Mouse (Mus musculus): ENCODE results near the gene Gpatch4. TPM values are rescaled to one million over a fixed set of nuclear protein-coding genes. Genes with fewer than 3 reads are reported as not detected.

Gene Gpatch4
- polyA plus RNA-seq, 1 experiment: 11.7 TPM

GRCm38 (mm10) chr3:88082224-88082618 is 39.3 kb downstream of the Gpatch4 start:
- Histone ChIP-seq H3K36me3 (ENCODE audit: control insufficient read depth, insufficient read depth) (peaks cover 5% of the 10 kb centered on the region), H3K4me3 (peak overlapping the region; percentile 58), H3K79me2 (ENCODE audit: control insufficient read depth, insufficient read depth) (peaks cover 6% of the 10 kb centered on the region), H3ac (ENCODE audit: control insufficient read depth, insufficient read length) (no peak overlapping the region), H3K27me3 (ENCODE audit: control insufficient read depth, insufficient read depth, insufficient read length) (no peaks in the 10 kb centered on the region), H3K4me2 (ENCODE audit: low read depth) (peak overlapping the region; percentile 76)
- TF ChIP-seq USF1 (IDR thresholded peaks at IDR 0.05; ENCODE audit: low read depth) (no peak), REST (IDR thresholded peaks at IDR 0.05; ENCODE audit: insufficient read depth, insufficient read length) (no peak), TCF3 (IDR thresholded peaks at IDR 0.05; ENCODE audit: insufficient read length, low read depth) (no peak), MYOG (IDR thresholded peaks at IDR 0.05; ENCODE audit: control insufficient read depth in 1 of 3, insufficient read depth in 1 of 3, insufficient read length in 2 of 3, low read depth in 2 of 3) (no peak), CEBPB (IDR thresholded peaks at IDR 0.05; ENCODE audit: insufficient read depth, poor library complexity, severe bottlenecking) (no peak), E2F4 (IDR thresholded peaks at IDR 0.05; ENCODE audit: insufficient read depth) (no peak), POLR2A (IDR thresholded peaks at IDR 0.05; ENCODE audit: insufficient read length, low read depth) (no peak), SRF (IDR thresholded peaks at IDR 0.05; ENCODE audit: control insufficient read depth, insufficient read length, low read depth) (no peak), TCF12 (IDR thresholded peaks at IDR 0.05; ENCODE audit: insufficient read depth, poor library complexity, severe bottlenecking) (no peak), MAX (IDR thresholded peaks at IDR 0.05; ENCODE audit: low read depth) (no peak), POLR2AphosphoS2 (IDR thresholded peaks at IDR 0.05; ENCODE audit: insufficient read length, low read depth) (no peak), MYOD1 (IDR thresholded peaks at IDR 0.05; ENCODE audit: control insufficient read depth in 1 of 3, insufficient read length in 2 of 3, low read depth in 2 of 3) (no peak)

GRCm38 (mm10) chr3:88082663-88083062 is 39.8 kb downstream of the Gpatch4 start:
- Histone ChIP-seq H3K4me3 (peak overlapping the region; percentile 58), H3K79me2 (ENCODE audit: control insufficient read depth, insufficient read depth) (peaks cover 6% of the 10 kb centered on the region), H3K27me3 (ENCODE audit: control insufficient read depth, insufficient read depth, insufficient read length) (no peaks in the 10 kb centered on the region), H3K4me2 (ENCODE audit: low read depth) (peak overlapping the region; percentile 76), H3K36me3 (ENCODE audit: control insufficient read depth, insufficient read depth) (peaks cover 5% of the 10 kb centered on the region), H3ac (ENCODE audit: control insufficient read depth, insufficient read length) (no peak overlapping the region)
- TF ChIP-seq POLR2AphosphoS2 (IDR thresholded peaks at IDR 0.05; ENCODE audit: insufficient read length, low read depth) (no peak), MYOG (IDR thresholded peaks at IDR 0.05; ENCODE audit: control insufficient read depth in 1 of 3, insufficient read depth in 1 of 3, insufficient read length in 2 of 3, low read depth in 2 of 3) (no peak), CEBPB (IDR thresholded peaks at IDR 0.05; ENCODE audit: insufficient read depth, poor library complexity, severe bottlenecking) (no peak), REST (IDR thresholded peaks at IDR 0.05; ENCODE audit: insufficient read depth, insufficient read length) (no peak), TCF12 (IDR thresholded peaks at IDR 0.05; ENCODE audit: insufficient read depth, poor library complexity, severe bottlenecking) (no peak), SRF (IDR thresholded peaks at IDR 0.05; ENCODE audit: control insufficient read depth, insufficient read length, low read depth) (no peak), USF1 (IDR thresholded peaks at IDR 0.05; ENCODE audit: low read depth) (no peak), TCF3 (IDR thresholded peaks at IDR 0.05; ENCODE audit: insufficient read length, low read depth) (no peak), MYOD1 (IDR thresholded peaks at IDR 0.05; ENCODE audit: control insufficient read depth in 1 of 3, insufficient read length in 2 of 3, low read depth in 2 of 3) (no peak), MAX (IDR thresholded peaks at IDR 0.05; ENCODE audit: low read depth) (no peak), E2F4 (IDR thresholded peaks at IDR 0.05; ENCODE audit: insufficient read depth) (no peak), POLR2A (IDR thresholded peaks at IDR 0.05; ENCODE audit: insufficient read length, low read depth) (no peak)

GRCm38 (mm10) chr3:88084001-88084400 is 41.1 kb downstream of the Gpatch4 start:
- Histone ChIP-seq H3K36me3 (ENCODE audit: control insufficient read depth, insufficient read depth) (peaks cover 5% of the 10 kb centered on the region), H3ac (ENCODE audit: control insufficient read depth, insufficient read length) (no peak overlapping the region), H3K27me3 (ENCODE audit: control insufficient read depth, insufficient read depth, insufficient read length) (no peaks in the 10 kb centered on the region), H3K79me2 (ENCODE audit: control insufficient read depth, insufficient read depth) (peaks cover 6% of the 10 kb centered on the region), H3K4me3 (no peak overlapping the region), H3K4me2 (ENCODE audit: low read depth) (no peak overlapping the region)
- TF ChIP-seq CEBPB (IDR thresholded peaks at IDR 0.05; ENCODE audit: insufficient read depth, poor library complexity, severe bottlenecking) (no peak), MAX (IDR thresholded peaks at IDR 0.05; ENCODE audit: low read depth) (no peak), USF1 (IDR thresholded peaks at IDR 0.05; ENCODE audit: low read depth) (no peak), POLR2A (IDR thresholded peaks at IDR 0.05; ENCODE audit: insufficient read length, low read depth) (no peak), SRF (IDR thresholded peaks at IDR 0.05; ENCODE audit: control insufficient read depth, insufficient read length, low read depth) (no peak), E2F4 (IDR thresholded peaks at IDR 0.05; ENCODE audit: insufficient read depth) (no peak), MYOD1 (IDR thresholded peaks at IDR 0.05; ENCODE audit: control insufficient read depth in 1 of 3, insufficient read length in 2 of 3, low read depth in 2 of 3) (no peak), POLR2AphosphoS2 (IDR thresholded peaks at IDR 0.05; ENCODE audit: insufficient read length, low read depth) (no peak), REST (IDR thresholded peaks at IDR 0.05; ENCODE audit: insufficient read depth, insufficient read length) (no peak), TCF12 (IDR thresholded peaks at IDR 0.05; ENCODE audit: insufficient read depth, poor library complexity, severe bottlenecking) (no peak), MYOG (IDR thresholded peaks at IDR 0.05; ENCODE audit: control insufficient read depth in 1 of 3, insufficient read depth in 1 of 3, insufficient read length in 2 of 3, low read depth in 2 of 3) (no peak), TCF3 (IDR thresholded peaks at IDR 0.05; ENCODE audit: insufficient read length, low read depth) (no peak)

GRCm38 (mm10) chr3:88085459-88085858 is 42.6 kb downstream of the Gpatch4 start:
- Histone ChIP-seq H3ac (ENCODE audit: control insufficient read depth, insufficient read length) (no peak overlapping the region), H3K4me2 (ENCODE audit: low read depth) (no peak overlapping the region), H3K36me3 (ENCODE audit: control insufficient read depth, insufficient read depth) (peaks cover 5% of the 10 kb centered on the region), H3K79me2 (ENCODE audit: control insufficient read depth, insufficient read depth) (peaks cover 6% of the 10 kb centered on the region), H3K4me3 (no peak overlapping the region), H3K27me3 (ENCODE audit: control insufficient read depth, insufficient read depth, insufficient read length) (no peaks in the 10 kb centered on the region)
- no peak for TF ChIP-seq REST (IDR thresholded peaks at IDR 0.05; ENCODE audit: insufficient read depth, insufficient read length)
- TF ChIP-seq CEBPB (IDR thresholded peaks at IDR 0.05; ENCODE audit: insufficient read depth, poor library complexity, severe bottlenecking): no peak
- no peak for TF ChIP-seq POLR2A (IDR thresholded peaks at IDR 0.05; ENCODE audit: insufficient read length, low read depth)
- TF ChIP-seq MYOG (IDR thresholded peaks at IDR 0.05; ENCODE audit: control insufficient read depth in 1 of 3, insufficient read depth in 1 of 3, insufficient read length in 2 of 3, low read depth in 2 of 3): peak in 1 of 3 experiments; percentile 24
- TF ChIP-seq MYOD1 (IDR thresholded peaks at IDR 0.05; ENCODE audit: control insufficient read depth in 1 of 3, insufficient read length in 2 of 3, low read depth in 2 of 3): peak in 2 of 3 experiments; percentile 57 to 74

All from myocyte (in vitro differentiated cells).